Mouse (Mus musculus): ENCODE measurements around the gene Tdpoz3. TPM values are rescaled to one million over a fixed set of nuclear protein-coding genes. Genes with fewer than 3 reads are reported as not detected.
"Not testable (repeated sequence)": the region's sequence is repeated elsewhere in the genome, so short reads cannot be mapped to it uniquely, and the experiment has no call there.

Gene Tdpoz3
- not detected in 2 replicates for polyA plus RNA-seq (2011; ENCODE audit: insufficient read length, low read depth, missing spikeins)

DNA sequence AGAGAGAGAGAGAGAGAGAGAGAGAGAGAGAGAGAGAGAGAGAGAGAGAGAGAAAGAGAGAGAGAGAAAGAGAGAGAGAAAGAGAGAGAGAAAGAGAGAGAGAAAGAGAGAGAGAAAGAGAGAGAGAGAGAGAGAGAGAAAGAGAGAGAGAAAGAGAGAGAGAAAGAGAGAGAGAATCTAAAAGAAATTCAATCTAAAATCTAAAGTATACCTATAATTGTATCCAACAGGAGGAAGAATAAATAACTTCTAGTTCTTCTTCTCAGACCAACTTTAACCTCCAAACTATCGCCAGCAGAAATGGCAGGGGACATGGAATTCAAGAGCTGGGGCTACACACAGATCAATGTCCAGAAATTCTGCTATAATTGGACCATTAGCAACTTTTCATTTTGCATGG, at the start of gene Tdpoz3:
Tdpoz3 (plus strand) TSS at position 301 of the 400 bp plus-strand sequence.
- H3K4me1 ChIP-seq (ENCODE audit: control insufficient read depth, insufficient read depth, low read length); H3K4me3 ChIP-seq (ENCODE audit: insufficient read depth, low read length); H3K27ac ChIP-seq (ENCODE audit: insufficient read depth, low read length): not testable (repeated sequence)

GRCm38 (mm10) chr3:93796098-93796497, 29.7 kb upstream of the Tdpoz3 start, which contains the start of gene Tdpoz4:
Gene Tdpoz4 (plus strand): TSS chr3:93796398.
- not testable (repeated sequence) for H3K4me1 ChIP-seq (ENCODE audit: control insufficient read depth, insufficient read depth, low read length); H3K27ac ChIP-seq (ENCODE audit: insufficient read depth, low read length); H3K4me3 ChIP-seq (ENCODE audit: insufficient read depth, low read length)

DNA sequence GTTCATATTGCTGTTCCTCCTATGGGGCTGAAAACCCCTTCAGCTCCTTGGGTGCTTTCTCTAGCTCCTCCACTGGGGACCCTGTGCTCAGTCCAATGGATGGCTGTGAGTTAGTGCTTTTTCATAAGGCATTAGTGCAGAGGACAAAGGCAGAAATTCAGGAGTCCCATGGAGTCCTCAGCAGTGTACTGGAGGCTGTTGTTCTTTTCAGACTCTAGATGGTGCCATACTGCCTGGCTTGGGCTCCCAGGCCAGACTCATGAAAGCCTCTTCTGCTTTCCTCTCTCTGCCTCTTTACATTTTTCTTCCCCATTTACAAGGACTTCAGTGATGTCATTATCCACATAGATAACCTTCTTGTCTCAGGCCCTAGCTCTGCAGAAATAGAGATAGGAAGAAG, 12.5 kb upstream of the Tdpoz3 start:
- H3K27ac ChIP-seq (ENCODE audit: insufficient read depth, low read length); H3K4me1 ChIP-seq (ENCODE audit: control insufficient read depth, insufficient read depth, low read length); H3K4me3 ChIP-seq (ENCODE audit: insufficient read depth, low read length): not testable (repeated sequence)

DNA sequence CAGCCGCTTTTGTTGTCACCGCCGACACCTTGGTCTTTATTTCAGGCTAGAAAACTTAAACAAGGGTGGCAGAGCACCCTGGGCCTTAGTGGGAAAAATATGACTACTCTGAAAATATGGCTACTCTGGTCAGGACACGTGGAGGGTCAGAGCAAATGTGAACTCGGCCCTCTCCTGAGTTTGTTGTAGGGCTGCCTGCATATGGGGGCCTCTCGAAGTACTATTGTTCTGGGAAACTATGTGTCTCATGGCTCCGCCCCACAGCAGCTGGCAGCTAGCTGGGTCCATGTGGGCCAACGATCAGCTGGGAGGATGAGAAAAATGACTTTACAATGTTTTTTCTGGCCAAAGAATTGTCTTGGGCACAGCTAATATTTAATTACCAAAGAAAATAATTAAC, 33.1 kb downstream of the Tdpoz3 start:
- H3K27ac ChIP-seq (ENCODE audit: insufficient read depth, low read length); H3K4me1 ChIP-seq (ENCODE audit: control insufficient read depth, insufficient read depth, low read length); H3K4me3 ChIP-seq (ENCODE audit: insufficient read depth, low read length): not testable (repeated sequence)

- not testable (repeated sequence) for H3K4me3 ChIP-seq (ENCODE audit: insufficient read depth, low read length); H3K4me1 ChIP-seq (ENCODE audit: control insufficient read depth, insufficient read depth, low read length); H3K27ac ChIP-seq (ENCODE audit: insufficient read depth, low read length)
Observed at GRCm38 (mm10) chr3:93870635-93871034, 44.8 kb downstream of the Tdpoz3 start.

Other genes with a start within 250 kb of the Tdpoz3 start
- gene Tdpoz2, start 173.3 kb upstream of the Tdpoz3 start, polyA plus RNA-seq (2011; ENCODE audit: insufficient read length, low read depth, missing spikeins), result not detected in 2 replicates
- not detected in 2 replicates for gene Tdpoz1, start 149.7 kb upstream of the Tdpoz3 start, polyA plus RNA-seq (2011; ENCODE audit: insufficient read length, low read depth, missing spikeins)
- gene Gm37596, start 132.9 kb upstream of the Tdpoz3 start, polyA plus RNA-seq (2011; ENCODE audit: insufficient read length, low read depth, missing spikeins), result not detected in 2 replicates
- gene Gm5773, start 53.0 kb upstream of the Tdpoz3 start, polyA plus RNA-seq (2011; ENCODE audit: insufficient read length, low read depth, missing spikeins), result not detected in 2 replicates
- not detected in 2 replicates for gene Tdpoz4, start 29.6 kb upstream of the Tdpoz3 start, polyA plus RNA-seq (2011; ENCODE audit: insufficient read length, low read depth, missing spikeins)
- not detected in 2 replicates for gene Gm9117, start 117.5 kb downstream of the Tdpoz3 start, polyA plus RNA-seq (2011; ENCODE audit: insufficient read length, low read depth, missing spikeins)
- gene Tdpoz5, start 135.3 kb downstream of the Tdpoz3 start, polyA plus RNA-seq (2011; ENCODE audit: insufficient read length, low read depth, missing spikeins), result not detected in 2 replicates
- gene Gm9125, start 228.9 kb downstream of the Tdpoz3 start, polyA plus RNA-seq (2011; ENCODE audit: insufficient read length, low read depth, missing spikeins), result not detected in 2 replicates
- not detected in 2 replicates for gene Gm10697, start 246.6 kb downstream of the Tdpoz3 start, polyA plus RNA-seq (2011; ENCODE audit: insufficient read length, low read depth, missing spikeins)